Mouse (Mus musculus) neutrophil, adult 83 days (primary cell): ENCODE results near the gene Cfap161. TPM values are rescaled to one million over a fixed set of nuclear protein-coding genes. Genes with fewer than 3 reads are reported as not detected.

Source experiments
- total RNA-seq, 2 experiments: library from RNA; stranded (reverse); gene quantifications; one replicate each; pipeline ENCODE4 v1.2.4; 2023

Cfap161 gene
- 1 to 10 TPM in 1 of 2 experiments, under 1 TPM in 1; 0.37 to 1.0 TPM for total RNA-seq

DNA sequence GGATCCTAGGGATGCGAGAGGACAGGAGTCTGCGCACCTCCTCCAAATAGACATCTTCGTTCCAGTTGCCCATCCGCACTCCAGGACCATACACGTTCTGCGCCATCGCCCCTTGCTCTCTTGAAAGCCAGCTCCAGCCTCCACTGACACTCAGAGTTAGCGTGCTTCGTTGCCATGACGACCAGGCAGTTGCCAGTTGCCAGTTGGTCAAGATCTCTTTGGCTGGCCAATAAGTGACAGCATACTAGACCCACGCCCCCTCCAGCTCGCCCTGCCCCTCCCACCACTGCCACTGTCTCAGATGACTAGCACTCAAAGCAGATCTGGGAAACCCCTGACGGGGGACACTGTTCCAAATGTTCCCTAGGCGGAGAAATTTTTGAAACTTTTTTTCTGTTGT is at the start of gene Cfap161:
Cfap161 (minus strand) TSS at position 176 of the 400 bp plus-strand sequence.

DNA sequence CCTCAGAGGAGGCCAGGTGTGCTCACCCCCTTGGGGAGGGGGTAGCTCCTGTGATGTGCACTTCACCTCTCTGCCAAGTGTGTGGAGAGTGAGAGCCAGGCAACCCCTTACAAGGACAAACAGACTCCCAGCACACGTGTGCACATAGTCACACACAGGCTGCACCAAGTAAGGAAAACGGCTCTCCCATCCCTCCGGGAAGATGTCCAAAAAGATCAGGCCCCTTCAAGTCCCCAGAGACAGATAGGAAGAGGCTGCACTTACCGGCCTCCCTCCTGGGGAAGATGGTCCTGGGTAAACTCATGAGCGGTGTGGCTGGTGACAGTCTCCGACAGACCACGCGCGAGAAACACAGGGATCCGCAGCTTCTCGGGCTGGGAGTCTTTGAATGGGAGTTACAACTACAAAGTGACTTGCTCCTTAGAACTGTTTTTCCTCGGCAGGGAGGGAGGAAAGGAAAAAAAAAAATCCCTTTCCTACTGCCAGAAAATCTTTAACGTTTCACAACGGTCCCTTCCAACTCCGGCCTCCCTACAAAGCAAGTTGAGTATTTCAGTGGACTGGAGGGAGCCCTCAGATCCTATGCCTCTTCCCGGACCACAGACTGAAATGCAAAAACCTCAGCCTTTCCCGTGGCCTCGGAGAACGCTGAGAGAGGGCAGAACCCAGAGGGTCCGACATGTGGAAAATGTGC is 49.1 kb downstream of the Cfap161 start, which contains the start of gene Il16:
Il16 (minus strand) TSS at position 314 of the 694 bp plus-strand sequence.

Other genes starting within 250 kb of the Cfap161 start
- gene Tmc3, start 210.0 kb downstream of the Cfap161 start, total RNA-seq = 1 to 10 TPM in 1 of 2 experiments, under 1 TPM in 1; 0.66 to 1.5 TPM
- 10 to 100 TPM; 15.6 to 20.7 TPM for gene Stard5, start 162.9 kb downstream of the Cfap161 start, total RNA-seq
- 100 to 1,000 TPM; 242 to 244 TPM for gene Il16, start 49.2 kb downstream of the Cfap161 start, total RNA-seq
- 10 to 100 TPM; 19.8 to 21.2 TPM for gene Tlnrd1, start 89.4 kb upstream of the Cfap161 start, total RNA-seq
- gene Mesd, start 89.6 kb upstream of the Cfap161 start, total RNA-seq = 10 to 100 TPM; 19.6 to 32.9 TPM